Mouse (Mus musculus): ENCODE measurements around the gene Tbk1.

Gene Tbk1

DNA sequence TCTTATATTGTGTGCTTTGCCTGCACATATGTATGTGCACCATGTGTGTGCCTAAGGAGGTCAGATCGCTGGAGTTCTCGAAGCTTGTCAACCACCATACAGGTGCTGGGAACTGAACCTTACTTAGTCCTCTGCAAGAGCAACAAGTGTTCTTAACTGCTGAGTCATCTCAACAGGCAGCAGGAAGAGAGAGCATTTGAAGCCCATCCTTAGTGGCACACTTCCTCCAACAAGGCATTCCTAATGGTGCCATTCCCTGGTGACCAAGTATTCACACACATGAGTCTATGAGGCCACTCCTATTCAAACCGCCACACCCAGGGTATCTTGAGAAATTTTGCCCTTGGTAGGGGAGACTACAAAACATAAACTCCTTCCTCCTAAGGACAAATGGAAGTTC is 44.4 kb downstream of the Tbk1 start:
- DNase-seq (ENCODE audit: low read depth, low spot score) = no peak

GRCm38 (mm10) chr10:121534995-121535394 is 51.6 kb downstream of the Tbk1 start:
- DNase-seq (ENCODE audit: low read depth, low spot score) = no peak

GRCm38 (mm10) chr10:121533137-121533872 is 53.3 kb downstream of the Tbk1 start:
- peak; percentile 47 for DNase-seq (ENCODE audit: low read depth, low spot score)

DNA sequence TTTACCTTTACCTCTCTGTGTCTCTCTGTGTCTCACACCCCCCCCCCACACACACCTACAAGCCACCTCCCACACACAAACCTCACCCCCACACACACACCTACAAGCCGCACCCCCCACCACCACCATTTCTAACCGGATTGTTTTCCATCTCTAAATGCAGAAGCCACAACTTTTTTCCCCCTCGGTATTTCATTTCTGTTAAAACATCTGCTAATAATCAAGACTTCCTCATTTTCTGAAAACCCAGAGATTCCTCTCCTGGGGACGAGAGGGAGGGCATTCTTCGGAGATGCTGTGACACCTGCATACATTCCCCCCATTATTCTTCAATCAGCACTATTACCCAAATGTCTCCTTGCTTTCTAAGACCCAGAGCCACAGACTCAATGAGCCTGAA is 55.0 kb downstream of the Tbk1 start:
- peak; percentile 37 for DNase-seq (ENCODE audit: low read depth, low spot score)

DNA sequence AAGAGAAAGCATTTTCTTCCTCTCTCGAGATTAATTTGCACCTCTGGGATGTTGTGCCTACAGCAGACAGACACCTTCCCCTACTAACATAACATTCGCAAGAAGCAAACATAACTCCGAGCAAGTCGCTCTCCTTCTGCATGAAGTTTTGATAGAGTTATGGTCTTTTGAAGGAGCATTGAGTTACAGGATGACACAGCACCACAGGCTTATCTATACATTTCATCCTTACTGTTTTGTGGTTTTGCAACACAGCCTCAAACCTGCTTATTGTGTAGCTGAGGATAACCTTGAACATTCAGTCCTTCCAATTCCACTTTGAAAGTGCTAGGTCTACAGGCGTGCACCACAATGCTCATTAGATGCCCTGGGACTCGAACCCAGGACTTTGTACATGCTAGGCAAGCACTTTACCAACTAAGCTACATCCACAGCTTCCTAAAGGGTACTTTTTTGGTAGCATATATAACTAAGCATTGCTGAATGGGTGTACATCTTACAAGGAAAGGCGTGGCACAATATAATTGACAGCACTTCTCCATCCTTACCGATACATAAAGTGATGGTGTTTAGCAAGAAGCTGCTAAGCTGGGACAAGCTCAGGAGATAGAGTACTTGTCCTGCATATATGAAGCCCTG is 56.1 kb downstream of the Tbk1 start:
- DNase-seq (ENCODE audit: low read depth, low spot score) = no peak

DNA sequence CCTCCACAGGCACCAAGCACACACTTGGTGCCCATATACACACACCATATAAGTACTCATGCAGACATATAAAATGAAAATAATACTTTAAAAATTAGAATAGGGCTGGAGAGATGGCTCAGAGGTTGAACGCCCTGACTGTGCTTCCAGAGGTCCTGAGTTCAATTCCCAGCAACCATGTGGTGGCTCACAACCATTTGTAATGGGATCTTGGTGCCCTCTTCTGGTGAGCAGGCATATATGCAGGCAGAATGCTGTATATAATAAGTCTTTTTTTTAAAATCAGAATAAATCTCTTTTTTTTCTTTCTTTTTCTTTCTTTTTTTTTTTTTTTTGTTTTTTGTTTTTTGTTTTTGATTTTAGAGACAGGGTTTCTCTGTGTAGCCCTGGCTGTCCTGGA is 57.3 kb downstream of the Tbk1 start:
- DNase-seq (ENCODE audit: low read depth, low spot score) = no peak

DNA sequence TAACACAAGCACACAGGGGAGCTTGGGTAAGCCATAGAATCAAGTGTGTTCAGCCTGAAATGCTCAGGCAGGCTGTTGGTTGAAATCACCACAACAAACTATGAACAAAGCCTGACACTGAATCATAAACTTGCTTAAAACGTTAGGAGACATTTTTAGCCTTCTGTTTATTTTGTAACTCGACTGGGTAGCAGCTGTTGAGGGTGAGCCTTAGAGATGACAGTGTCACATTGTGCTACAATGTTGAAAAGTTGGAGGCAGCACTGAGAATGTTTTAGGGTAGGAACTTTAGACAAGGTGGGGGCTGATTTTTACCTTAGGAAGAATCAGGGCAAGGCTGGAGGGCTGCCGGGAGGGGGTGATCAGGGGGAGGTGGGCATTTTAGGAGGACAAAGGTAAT is 58.1 kb downstream of the Tbk1 start:
- DNase-seq (ENCODE audit: low read depth, low spot score) = no peak

DNA sequence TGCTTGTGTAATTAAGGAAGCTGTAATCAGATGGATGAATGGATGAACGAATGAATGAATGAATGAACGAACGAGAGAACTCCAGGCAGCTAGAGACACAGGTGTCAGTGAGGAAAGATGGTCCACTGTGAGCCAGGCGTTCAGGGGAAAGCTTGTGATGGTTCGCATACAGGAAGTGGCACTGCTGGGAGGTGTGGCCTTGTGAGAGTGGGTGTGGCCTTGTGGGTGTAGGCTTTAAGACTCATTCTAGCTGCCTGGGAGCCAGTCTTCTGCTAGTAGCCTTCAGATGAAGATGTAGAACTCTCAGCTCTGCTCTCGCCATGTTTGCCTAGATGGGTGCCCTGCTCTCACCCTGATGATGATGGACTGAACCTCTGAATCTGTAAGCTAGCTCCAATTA is 59.5 kb downstream of the Tbk1 start:
- peak; percentile 51 for DNase-seq (ENCODE audit: low read depth, low spot score)

DNA sequence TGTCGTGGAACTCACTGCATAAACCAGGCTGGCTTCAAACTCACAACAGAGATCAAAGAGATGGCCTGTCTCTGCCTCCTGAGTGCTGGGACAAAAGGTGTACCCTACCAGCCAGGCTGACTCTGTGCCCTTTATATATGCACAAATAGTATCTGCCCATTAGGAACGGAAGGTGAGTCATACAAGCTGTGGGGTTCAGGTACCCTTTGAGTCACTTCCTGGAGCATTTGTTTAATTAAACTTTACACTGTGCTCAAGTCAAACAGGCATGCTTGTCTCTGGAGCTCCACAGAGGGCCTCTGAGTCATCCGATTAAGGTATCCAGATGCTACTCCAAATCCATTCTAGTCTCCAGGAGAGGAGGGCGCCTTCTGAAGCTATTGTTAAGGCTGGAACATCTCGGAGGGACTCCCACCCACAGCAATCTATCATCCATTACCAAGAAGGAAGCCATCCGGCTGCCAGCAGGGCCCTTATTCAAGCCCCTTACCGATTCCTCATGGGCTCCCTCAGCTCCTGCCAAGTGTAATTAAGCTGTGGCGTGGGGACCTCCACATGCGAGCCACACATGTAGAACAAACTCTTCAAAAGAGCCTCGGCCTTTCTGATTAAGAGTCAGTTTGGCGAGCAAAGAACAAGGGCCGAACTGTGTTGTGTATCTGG is 65.5 kb downstream of the Tbk1 start:
- DNase-seq (ENCODE audit: low read depth, low spot score) = no peak

GRCm38 (mm10) chr10:121519710-121520109 is 66.9 kb downstream of the Tbk1 start:
- no peak for DNase-seq (ENCODE audit: low read depth, low spot score)

- peak; percentile 82 for DNase-seq (ENCODE audit: low read depth, low spot score)
Observed at GRCm38 (mm10) chr10:121516008-121516600, 70.5 kb downstream of the Tbk1 start.

GRCm38 (mm10) chr10:121509751-121510643 is 76.6 kb downstream of the Tbk1 start:
- no peak for DNase-seq (ENCODE audit: low read depth, low spot score)

DNA sequence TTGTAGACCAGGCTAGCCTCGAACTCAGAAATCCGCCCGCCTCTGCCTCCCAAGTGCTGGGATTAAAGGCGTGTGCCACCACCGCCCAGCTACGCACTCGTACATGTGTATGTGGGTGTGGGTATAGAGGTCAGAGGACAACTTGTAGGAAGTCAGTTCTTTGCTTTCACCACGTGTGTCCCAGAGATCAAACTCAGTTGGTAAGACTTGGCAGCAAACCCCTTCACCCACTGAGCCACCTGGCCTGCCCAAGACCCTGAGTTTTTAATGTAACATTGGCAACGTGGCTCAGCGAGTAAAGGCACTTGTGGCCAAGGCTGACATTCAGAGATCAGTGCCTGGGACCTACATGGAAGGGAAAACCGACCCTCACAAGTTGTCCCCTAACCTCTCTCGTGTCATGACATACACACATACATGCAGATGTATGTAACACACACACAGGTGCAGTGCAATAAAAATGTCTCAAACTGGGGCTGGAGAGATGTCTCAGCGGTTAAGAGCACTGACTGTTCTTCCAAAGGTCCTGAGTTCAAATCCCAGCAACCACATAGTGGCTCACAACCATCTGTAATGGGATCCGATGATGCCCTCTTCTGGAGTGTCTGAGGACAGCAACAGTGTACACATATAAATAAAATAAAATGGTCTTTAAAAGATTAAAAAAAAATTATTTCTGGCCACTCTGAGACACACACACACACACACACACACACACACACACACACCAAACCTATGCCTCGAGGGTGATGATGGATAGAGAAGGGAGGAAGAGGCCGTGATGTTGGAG is 78.6 kb downstream of the Tbk1 start:
- DNase-seq (ENCODE audit: low read depth, low spot score) = peak; percentile 58

DNA sequence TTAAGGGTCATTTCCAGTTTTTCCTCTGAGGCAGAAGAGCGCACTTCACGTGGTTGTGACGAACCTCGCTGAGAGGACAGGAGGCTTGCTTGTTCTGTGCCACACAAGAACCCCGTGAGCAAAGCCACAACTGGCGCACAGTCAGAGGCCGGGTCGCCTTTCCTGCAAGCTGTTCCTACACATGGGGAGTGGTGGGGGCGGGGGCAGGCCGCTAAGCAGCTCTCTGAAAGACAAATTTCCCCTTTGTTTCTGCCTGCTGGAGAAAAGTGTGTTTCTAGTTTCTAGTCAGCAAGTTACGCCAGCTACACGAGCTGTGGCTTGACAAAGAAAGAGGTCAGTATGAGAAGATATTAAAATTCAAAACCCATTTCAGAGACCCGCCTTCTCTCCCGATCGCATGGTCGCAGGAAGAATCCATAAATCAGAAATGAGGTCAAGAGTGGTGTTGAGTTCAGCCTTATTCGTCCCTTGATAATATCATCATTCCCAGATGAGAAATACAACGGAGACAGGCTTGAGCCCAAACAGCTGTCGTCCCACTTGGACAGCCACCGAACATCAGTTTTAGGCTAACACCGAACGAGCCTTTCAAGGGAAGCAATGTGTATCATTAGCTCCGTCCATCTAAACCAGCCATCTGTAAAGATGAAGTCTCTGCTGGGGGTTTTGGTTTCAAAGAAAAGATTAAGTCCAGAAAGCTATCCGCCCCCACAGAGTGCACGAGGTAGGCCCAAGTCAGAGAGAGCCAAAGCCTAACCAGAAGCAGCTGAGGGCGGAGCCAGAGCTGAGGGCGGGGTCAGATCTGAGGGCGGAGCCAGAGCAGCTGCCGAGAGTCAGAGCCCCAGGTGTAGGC is 79.6 kb downstream of the Tbk1 start:
- DNase-seq (ENCODE audit: low read depth, low spot score) = peak; percentile 95

- no peak for DNase-seq (ENCODE audit: low read depth, low spot score)
Observed at GRCm38 (mm10) chr10:121505929-121506328, 80.7 kb downstream of the Tbk1 start.

GRCm38 (mm10) chr10:121504973-121505911 is 81.3 kb downstream of the Tbk1 start:
- DNase-seq (ENCODE audit: low read depth, low spot score) = peak; percentile 63

DNA sequence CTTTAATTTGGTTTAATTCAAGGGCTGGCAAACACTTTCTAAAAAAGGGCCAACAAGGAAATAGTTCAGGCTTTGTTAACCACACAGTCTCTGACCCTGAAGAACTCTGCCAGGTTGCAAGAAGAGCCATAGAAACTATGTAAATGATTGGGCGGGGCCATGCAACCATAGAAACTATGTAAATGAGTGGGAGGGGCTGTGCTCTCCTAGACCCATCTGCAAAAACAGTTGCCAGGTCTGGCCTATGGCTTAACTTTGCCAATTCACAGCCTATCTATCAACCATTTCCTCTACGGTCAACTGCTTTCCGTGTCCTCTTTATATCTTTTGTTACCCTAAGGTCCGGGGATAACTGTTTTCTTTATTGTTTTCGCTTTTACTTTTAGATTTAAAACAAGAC is 85.4 kb downstream of the Tbk1 start:
- DNase-seq (ENCODE audit: low read depth, low spot score) = peak; percentile 95

GRCm38 (mm10) chr10:121500034-121500433 is 86.6 kb downstream of the Tbk1 start:
- DNase-seq (ENCODE audit: low read depth, low spot score) = no peak

DNA sequence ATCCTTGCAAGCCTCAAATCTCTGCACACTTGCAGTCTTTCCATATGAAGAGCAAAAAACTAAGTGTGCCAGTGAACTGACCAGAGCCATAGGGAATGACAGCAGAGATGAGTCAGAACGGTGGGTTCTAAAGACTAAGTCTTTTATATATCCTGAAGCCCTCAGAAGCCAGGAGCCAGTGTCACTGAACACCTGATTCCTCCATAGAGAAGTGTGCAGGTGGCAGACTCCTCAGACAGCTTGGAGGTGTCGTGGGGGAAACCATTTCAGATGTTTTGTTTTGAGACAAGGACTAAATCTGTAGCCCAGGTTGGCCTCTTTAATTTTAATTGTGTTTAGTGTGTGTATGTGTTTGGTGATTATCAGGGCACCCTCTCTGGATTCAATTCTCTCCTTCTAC is 87.5 kb downstream of the Tbk1 start:
- DNase-seq (ENCODE audit: low read depth, low spot score) = peak; percentile 72
